Mouse (Mus musculus) E14TG2a.4 (cell line): ENCODE data around the gene Auts2.

ENCODE experiments used
- CTCF ChIP-seq: conservative IDR thresholded peaks from 2 replicates; pipeline ENCODE4 v1.5.1; 2014; ENCODE audit warnings: low read length
- POU5F1 ChIP-seq: IDR thresholded peaks from 2 replicates; pipeline ENCODE4 v1.6.1; 2014; ENCODE audit warnings: low read length, borderline replicate concordance

DNA sequence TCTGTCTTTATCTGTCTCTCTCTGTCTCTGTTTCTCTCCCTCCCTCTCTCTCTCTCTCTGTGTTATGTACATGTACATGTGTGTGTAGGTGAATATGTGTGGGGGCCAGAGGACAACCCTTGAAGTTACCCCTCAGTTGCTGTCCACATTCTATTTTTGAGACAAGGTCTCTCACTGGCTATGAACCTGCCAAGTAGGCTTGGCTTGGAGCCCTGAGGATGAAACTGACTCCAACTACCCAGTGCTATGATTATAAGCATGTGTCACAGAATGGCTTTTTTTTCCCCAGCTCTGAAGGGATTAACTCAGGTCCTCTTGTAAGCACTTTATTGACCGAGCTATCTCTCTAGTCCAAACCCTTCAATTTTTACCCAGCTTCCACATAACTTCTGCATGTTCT is 852.4 kb downstream of the Auts2 start:
- TF ChIP-seq CTCF (no peak), POU5F1 (no peak)
